Mouse (Mus musculus) embryonic facial prominence, embryonic 12.5 days (tissue): ENCODE results near the gene Ankra2. TPM values are rescaled to one million over a fixed set of nuclear protein-coding genes. Genes with fewer than 3 reads are reported as not detected.

ENCODE experiments used
- ATAC-seq: fragments of 200-750 bp; cut with Nextera tagmentation; 2 replicates; pipeline ENCODE4 v1.8.0; 2017; ENCODE audit not compliant: insufficient number of reproducible peaks, insufficient read depth, low FRiP score, low TSS enrichment
- H3K27ac ChIP-seq: fragments of 300-500 bp; sonication (generic); 2 replicates; pipeline ENCODE4 v1.5.1; 2016; ENCODE audit warnings: mild to moderate bottlenecking
- H3K27me3 ChIP-seq: fragments of 300-500 bp; sonication (generic); 2 replicates; pipeline ENCODE4 v1.6.1; 2016; ENCODE audit warnings: mild to moderate bottlenecking, moderate library complexity
- H3K36me3 ChIP-seq: fragments of 300-500 bp; sonication (generic); 2 replicates; pipeline ENCODE4 v1.6.1; 2016; ENCODE audit warnings: mild to moderate bottlenecking
- H3K4me1 ChIP-seq: fragments of 300-500 bp; sonication (generic); 2 replicates; pipeline ENCODE4 v1.6.1; 2016
- H3K4me2 ChIP-seq: fragments of 300-500 bp; sonication (generic); replicated peaks from 2 replicates; pipeline ENCODE4 v1.6.1; 2016; ENCODE audit warnings: mild to moderate bottlenecking, moderate library complexity
- H3K4me3 ChIP-seq: fragments of 300-500 bp; sonication (generic); 2 replicates; pipeline ENCODE4 v1.5.1; 2016; ENCODE audit warnings: mild to moderate bottlenecking
- H3K9ac ChIP-seq: fragments of 300-500 bp; sonication (generic); 2 replicates; pipeline ENCODE4 v1.6.1; 2016; ENCODE audit warnings: mild to moderate bottlenecking, moderate library complexity
- H3K9me3 ChIP-seq: fragments of 300-500 bp; sonication (generic); 2 replicates; pipeline ENCODE4 v1.6.1; 2016; ENCODE audit warnings: mild to moderate bottlenecking, moderate library complexity
- WGBS: fragments of 180-500 bp; shearing (Covaris S2); methylation state at CpG from one replicate; pipeline ENCODE4 v1.1.7; 2016; 5-methylcytosine and 5-hydroxymethylcytosine counted together
- polyA plus RNA-seq: library from polyadenylated mRNA; unstranded; fragments of >200 nt; fragmentation: Nextera tagmentation; extraction: Ambion mirVana; gene quantifications from 2 replicates; pipeline ENCODE4 v1.2.1, GENCODE M21; 2016

Gene Ankra2
- polyA plus RNA-seq, 1 experiment from 2014 or later, result 24.7 TPM

DNA sequence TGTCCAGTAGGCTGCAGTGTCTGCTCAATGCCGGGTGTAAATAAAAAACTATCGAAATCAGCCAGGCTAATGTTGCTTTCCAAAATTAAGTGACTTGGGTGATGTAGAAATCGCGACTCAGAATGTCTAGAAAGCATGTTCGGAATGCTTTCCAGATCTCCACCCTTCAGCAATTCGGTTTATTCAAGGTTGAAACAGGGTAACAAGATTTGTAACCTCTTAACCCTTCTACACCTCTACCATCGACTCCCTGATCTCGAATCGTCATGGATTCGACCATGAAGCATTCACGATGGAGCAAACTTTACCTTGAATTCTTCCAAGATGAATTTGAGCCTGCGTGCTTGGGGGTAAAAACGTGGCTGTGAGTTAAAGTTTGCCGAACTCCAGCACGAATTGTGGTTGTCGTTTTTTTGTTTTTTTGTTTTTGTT lies 54.4 kb downstream of the Ankra2 start:
- WGBS, result 3% methylated on average over 16 of the region's 16 CpGs
- Histone ChIP-seq H3K9me3 (no peaks in the 10 kb centered on the region), H3K27me3 (no peaks in the 10 kb centered on the region), H3K36me3 (peaks cover 11% of the 10 kb centered on the region), H3K4me2 (peak overlapping the region; percentile 62), H3K27ac (peak overlapping the region; percentile 94), H3K9ac (peak overlapping the region; percentile 98), H3K4me3 (peak overlapping the region; percentile 100), H3K4me1 (peaks cover 9% of the 10 kb centered on the region)
- no peak for ATAC-seq

GRCm38 (mm10) chr13:98317911-98318310 lies 55.0 kb downstream of the Ankra2 start:
- Histone ChIP-seq H3K4me2 (peak overlapping the region; percentile 62), H3K27ac (no peak overlapping the region), H3K9me3 (no peaks in the 10 kb centered on the region), H3K4me1 (peaks cover 9% of the 10 kb centered on the region), H3K9ac (no peak overlapping the region), H3K27me3 (no peaks in the 10 kb centered on the region), H3K4me3 (no peak overlapping the region), H3K36me3 (peaks cover 5% of the 10 kb centered on the region)
- no peak for ATAC-seq
- 90% methylated on average over 6 of the region's 6 CpGs for WGBS

Other genes with a start within 250 kb of the Ankra2 start
- gene Arhgef28, start 56.6 kb upstream of the Ankra2 start, polyA plus RNA-seq, result 14.7 and 15.1 TPM in 2 replicates
- gene Utp15, start within 50 bp of the Ankra2 start, polyA plus RNA-seq, result 42.2 and 43.2 TPM in 2 replicates
- not detected in 2 replicates for gene Gm21976, start 16.8 kb downstream of the Ankra2 start, polyA plus RNA-seq
- gene Btf3, start 53.9 kb downstream of the Ankra2 start, polyA plus RNA-seq, result 731 and 771 TPM in 2 replicates
- 9.5 and 9.9 TPM in 2 replicates for gene Foxd1, start 91.2 kb downstream of the Ankra2 start, polyA plus RNA-seq
- 0.76 and 1.2 TPM in 2 replicates for gene Gm10320, start 228.9 kb downstream of the Ankra2 start, polyA plus RNA-seq